Mouse (Mus musculus) gastrocnemius, postnatal 36 days (tissue): ENCODE data around the gene Pabpn1. TPM values are rescaled to one million over a fixed set of nuclear protein-coding genes. Genes with fewer than 3 reads are reported as not detected.

Experiments
- DNase-seq, 2 experiments: peaks; one replicate each; pipeline ENCODE4 v3.0.0; 2022
- intact Hi-C: fragments of 180-260 bp; cut with DNase I; formaldehyde crosslinking; loops from one replicate; pipeline ENCODE4 v1.15.1; 2025
- long read RNA-seq, 2 experiments: library from polyadenylated mRNA; stranded (forward); transcript quantifications; one replicate each; pipeline ENCODE4 v2.0.0; 2021
- total RNA-seq, 2 experiments: library from RNA; stranded (reverse); gene quantifications; 2 replicates each; pipeline ENCODE4 v1.2.3; 2021

Gene Pabpn1
- total RNA-seq = 10 to 100 TPM; 51.0 to 53.2 TPM
- long read RNA-seq, experiment 1, transcript Pabpn1-201 (7 exons, 1,030 nt) = major isoform, 6 of 27 reads
- long read RNA-seq, experiment 1, partial matches to known transcripts = 3 of 27 reads
- long read RNA-seq, experiment 1, other reads (novel, unspliced or antisense) = 17 of 27 reads
- long read RNA-seq, experiment 2, transcript Pabpn1-201 (7 exons, 1,030 nt) = major isoform, 13 of 47 reads
- long read RNA-seq, experiment 2, partial matches to known transcripts = 12 of 47 reads
- long read RNA-seq, experiment 2, other reads (novel, unspliced or antisense) = 22 of 47 reads

DNA sequence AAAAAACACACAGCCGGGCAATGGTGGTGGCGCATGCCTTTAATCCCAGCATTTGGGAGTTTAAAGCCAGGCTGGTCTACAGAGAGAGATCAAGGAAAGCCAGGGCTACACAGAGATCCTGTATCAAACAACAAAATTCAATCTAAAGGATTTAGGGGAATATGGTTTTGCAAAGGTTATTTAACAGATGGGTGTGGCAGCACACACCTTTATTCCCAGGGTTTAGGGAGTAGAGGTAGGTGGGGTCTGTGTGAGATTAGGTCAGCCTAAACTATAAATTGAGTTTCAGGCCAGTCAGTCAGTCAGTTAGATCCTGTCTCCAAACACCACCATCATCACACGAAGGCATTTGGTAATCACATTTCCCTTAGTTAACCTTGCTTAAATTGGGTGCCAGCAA is at the start of gene Pabpn1:
Pabpn1 (plus strand) TSS at position 301 of the 400 bp plus-strand sequence.
- intact Hi-C loops = loop anchor here (5.0 kb wide), 1 partner anchor 200 kb away; the partner anchor contains the start of genes Thtpa and Zfhx2
- DNase-seq = no peak

DNA sequence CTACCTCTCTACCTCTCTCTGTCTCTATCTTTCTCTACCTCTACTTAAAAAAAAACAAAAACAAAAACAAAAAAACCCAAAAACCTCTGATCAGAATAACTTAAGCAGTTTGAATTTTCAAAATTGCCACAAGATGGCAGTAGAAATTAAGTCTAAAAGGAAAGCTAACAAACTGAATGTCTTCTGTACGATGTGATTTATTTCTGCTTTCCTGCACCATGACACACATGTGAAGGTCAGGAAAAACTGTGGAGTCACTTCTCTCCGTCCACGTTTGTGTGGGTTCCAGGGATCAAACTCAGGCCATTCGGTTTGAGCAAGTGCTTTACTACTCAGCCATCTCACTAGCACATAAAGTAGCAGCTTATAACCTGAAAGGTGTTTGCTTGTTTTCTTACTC is 48.8 kb upstream of the Pabpn1 start:
- intact Hi-C loops = loop anchor here (2.0 to 10.0 kb wide), 2 partner anchors 95 to 161 kb away; no protein-coding TSS in a partner anchor
- DNase-seq = no peak

DNA sequence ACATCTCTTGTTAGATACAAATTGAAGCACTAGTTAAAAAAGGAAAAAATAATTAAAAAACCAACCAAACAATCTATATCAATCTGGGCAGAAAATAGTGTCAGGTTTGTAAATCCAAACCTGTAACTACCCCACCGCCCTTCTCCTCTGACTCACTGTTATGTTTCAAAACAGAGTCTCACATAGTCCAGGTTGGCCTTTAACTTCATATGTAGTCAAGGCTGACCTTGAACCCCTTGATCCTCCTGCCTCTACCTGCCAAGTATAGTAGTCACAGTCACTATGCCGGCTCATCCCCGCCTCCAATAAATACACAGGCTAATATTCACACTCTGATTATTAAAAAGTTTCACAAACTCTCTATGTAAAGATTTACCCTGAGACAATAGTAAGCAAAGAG is 36.6 kb upstream of the Pabpn1 start:
- DNase-seq = no peak
- intact Hi-C loops = no loop called here

DNA sequence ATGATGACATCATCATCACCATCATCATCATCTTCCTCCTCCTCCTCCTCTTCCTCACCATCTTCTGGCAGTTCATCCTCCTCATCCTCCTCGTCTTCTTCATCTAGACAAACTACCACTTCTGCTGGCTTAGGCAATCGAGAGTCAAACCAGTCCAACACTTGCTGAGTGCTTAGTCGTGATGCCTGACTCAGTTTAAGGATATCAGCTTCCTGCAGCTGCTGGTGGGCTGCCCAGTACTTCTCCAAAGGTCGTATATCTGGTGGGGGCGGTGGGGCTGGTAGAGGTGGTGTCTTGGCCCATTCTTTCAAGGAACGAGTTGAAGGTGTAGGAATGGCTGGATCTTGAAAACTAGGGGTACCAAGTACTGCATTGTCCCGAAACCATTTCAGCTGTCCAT is 35.6 kb upstream of the Pabpn1 start:
- no peak for DNase-seq
- intact Hi-C loops = no loop called here

DNA sequence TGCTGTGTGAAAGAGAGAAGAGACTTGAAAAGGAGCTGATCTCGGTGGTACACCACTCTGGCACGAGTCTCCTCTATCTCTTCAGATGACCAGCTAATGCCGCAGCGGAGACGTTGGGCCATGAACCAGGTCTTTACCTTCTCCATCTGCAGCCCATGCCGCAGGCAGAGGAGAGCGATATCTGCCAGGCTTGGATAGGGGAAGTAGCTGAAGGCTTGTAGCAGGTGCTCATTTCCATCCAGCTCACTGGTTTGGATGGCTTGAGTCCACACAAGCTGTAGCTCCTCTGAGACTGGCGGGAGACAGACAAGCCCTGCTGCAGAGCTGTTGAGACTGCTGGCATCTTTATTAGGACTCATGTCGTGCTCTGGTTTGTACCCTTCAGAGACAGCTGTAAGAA is 34.4 kb upstream of the Pabpn1 start:
- intact Hi-C loops = no loop called here
- no peak for DNase-seq

DNA sequence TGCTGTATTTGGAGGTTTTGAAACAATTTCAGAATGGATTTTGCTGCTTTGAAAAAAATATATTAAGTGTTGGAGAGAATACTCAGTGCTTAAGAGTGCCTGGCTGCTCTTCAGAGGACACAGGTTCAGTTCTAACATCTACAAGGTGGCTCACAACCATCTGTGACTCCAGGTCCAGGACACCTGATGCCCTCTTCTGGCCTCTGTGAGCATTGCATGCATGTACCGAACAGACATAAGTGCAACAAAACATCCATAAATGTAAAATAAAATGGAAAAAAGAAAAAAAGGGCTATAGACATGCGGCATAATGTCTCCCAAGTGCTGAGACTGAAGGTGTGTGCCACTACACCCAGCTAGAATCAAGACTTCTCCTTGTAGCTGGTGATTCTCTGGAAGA is 31.8 kb upstream of the Pabpn1 start:
- peak in 1 of 2 experiments; percentile 39 for DNase-seq
- intact Hi-C loops = loop anchor here (5.0 kb wide), 1 partner anchor 73 kb away; no protein-coding TSS in a partner anchor

DNA sequence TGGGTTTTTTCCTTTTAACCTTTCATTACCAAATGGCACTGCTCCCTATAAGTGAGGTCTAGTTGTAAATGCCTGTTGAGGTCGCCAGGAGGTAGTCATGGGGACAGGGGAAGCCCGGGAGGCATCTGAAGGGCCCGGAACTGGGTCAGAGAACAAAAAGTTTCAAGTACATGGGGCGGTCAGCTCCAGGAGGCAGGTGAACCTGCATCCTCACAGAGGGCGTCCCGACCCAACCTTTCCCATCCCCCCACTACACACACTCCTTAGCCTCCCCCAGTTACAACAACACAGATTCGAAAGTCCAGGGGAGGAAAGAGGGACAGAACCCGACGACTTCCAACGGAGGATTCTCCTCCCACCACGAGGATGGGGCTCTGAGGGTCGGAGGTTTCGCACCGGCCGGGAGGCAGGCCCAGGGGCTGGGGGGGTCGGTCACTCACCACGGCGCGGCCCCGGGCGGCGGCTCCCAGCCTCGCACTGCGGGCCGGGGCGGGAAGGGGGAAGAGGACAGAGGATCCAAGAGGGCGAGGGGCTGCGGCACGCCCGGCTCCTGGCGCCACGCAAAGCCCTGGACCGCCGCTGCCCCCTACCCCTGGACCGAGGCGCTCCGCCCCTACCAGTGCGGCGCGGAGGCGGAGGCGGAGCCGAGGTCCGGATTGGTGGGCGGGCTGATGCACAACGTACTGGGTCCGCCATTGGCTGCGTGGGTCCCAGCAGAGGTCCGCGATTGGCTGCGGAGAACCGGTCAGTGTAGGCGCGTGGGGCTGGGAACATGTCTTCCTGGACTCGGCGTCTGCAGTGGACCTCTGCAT is 28.6 kb upstream of the Pabpn1 start:
- peak; percentile 87 to 90 for DNase-seq
- intact Hi-C loops = loop anchor here (1.0 to 5.0 kb wide), 2 partner anchors 13 to 76 kb away; no protein-coding TSS in a partner anchor

DNA sequence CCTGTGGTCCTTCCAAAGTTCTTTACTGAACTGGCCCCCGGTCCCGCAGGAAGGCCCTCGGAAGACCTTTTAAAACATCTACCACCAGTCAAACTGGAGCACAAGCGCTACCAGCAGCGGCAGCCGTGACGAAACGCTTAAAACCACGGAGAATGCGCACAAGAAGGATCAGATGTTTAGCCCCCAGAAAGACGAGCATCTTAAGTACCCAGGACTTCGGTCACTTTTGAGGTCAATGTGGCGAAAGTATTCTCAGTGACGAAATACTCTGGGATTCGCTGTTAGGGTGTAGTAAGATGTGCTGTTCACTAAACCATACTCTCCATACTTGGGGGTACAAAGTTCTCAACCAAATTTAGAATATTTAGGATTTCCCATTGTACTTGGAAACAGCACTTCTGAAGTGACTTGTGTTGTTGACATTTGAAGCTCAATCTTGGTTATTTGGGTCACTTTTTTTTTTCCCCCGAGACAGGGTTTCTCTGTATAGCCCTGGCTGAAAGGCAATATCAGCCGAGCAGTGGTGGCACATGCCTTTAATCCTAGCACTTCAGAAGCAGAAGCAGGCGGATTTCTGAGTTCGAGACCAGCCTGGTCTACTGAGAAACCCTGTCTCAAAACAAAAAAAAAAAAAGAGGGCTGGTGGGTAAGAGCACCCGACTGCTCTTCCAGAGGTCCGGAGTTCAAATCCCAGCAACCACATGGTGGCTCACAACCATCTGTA is 27.8 kb upstream of the Pabpn1 start:
- DNase-seq = no peak
- intact Hi-C loops = loop anchor here (1.0 to 5.0 kb wide), 2 partner anchors 12 to 77 kb away; no protein-coding TSS in a partner anchor

DNA sequence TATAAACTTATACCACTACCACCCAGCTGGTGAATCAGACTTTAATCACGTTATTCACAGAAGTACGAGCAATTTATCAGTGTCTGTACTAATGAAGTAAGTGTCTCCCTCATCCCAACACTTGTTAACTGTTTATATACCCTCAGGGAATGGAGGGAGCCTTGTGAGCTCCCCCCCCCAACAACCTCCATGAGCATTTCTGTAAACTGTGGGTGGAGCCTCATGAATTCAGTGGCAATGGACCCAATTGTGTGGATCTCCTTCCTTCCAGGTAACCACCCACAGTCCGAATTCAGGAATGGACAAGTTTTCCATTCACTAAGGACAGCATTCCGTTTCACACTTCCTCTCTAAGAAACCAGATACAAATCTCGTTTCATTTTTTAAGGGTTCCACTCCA is 26.7 kb upstream of the Pabpn1 start:
- intact Hi-C loops = no loop called here

DNA sequence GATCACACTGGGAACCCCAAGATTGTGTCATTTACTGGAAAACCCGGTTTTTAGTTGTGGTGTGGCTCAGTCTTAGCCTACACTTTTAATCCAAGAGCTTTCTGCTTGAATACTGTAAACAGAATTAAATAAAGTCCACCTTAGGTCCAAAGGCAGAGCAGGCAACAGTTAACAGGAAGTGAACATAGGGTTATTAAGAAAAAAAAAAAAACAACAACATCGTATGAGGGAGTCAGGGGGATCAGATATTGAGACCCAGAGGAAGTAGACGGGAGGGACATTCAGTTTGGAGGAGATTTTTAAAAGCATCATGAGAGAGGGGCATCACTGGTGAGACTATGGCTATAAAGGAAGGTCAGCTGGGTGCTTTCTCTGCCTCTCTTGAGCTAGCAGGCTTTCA is 26.0 kb upstream of the Pabpn1 start:
- intact Hi-C loops = no loop called here
- DNase-seq = no peak

More for the DNA sequence above, 26.7 kb upstream of the Pabpn1 start:
- DNase-seq = no peak

DNA sequence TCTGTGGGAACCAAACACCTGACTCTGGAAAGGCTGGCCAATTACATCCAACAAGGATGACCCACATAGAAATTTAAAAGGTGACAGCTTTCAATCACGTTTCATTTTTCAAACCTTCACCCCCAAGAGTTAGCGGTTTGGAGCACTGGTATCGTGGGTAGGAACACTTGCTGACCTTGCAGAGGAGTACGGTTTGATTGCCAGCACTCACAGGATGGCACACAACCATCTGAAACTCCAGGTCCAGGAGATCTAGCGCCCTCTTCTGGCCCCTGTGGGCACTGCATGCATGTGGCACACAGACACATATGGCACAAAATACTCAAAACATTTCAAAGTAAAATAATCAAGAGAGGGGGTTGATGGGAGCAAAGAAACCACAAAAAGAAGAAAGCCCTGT is 25.4 kb upstream of the Pabpn1 start:
- no peak for DNase-seq
- intact Hi-C loops = no loop called here

DNA sequence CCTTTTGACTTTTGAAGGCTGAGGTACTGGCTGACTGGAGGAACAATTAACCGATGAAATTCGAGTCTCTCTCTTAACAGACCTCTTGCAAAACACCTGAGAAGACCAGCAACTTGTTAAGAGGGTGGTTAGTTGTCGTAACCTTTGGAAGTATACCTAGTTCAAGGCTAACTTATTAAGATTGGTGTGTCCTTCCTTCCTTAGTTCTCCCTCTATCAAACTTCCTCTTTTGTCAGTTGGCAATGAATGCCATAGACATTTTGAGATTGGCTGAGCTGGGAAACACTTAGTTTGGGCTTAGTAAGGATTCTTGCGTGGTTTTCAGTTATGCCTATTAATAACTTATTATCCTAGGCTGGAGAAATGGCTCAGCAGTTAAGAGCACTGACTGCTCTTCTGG is 24.3 kb upstream of the Pabpn1 start:
- no peak for DNase-seq
- intact Hi-C loops = no loop called here

DNA sequence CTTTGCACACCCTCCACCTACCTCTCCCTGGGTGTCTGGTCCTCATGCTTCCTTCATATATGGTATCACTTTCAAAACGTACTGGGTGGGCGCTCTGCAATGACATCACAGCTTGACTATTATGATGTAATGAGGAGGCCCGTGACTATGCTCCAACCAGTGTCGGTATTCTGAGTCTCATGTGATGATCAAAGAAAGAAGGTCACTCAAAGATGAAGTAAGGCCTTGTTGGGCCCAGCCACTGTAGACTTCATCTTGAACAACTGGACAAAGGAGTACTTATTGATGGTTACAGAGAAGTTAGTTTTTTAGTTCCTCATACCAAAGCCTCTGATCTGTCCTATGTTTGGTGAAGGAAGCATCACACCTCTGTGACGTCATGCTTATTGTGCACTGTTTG is 21.4 kb upstream of the Pabpn1 start, which contains the start of gene Homez:
Homez (minus strand) TSS at position 101 of the 400 bp plus-strand sequence.
- intact Hi-C loops = no loop called here
- no peak for DNase-seq

DNA sequence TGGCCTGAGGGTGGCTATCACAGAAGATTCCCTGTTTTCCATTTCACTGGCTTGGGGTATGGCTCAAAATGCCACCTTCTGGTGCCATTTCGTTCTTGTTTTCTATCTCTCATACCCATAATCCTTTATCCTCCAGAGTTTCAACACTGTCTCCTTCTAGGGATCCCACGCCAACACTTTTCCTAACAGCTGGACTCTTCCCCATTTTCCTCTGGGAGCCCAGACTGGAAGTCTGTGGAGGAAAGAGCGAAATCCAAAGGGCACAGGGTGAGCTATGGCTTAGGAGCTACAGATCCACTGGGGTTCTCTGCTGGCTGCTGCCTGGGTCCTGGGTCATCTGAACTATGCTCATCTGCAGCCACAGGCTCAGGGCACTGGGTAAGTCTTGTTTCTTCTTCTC is 18.1 kb upstream of the Pabpn1 start:
- intact Hi-C loops = no loop called here
- DNase-seq = no peak

DNA sequence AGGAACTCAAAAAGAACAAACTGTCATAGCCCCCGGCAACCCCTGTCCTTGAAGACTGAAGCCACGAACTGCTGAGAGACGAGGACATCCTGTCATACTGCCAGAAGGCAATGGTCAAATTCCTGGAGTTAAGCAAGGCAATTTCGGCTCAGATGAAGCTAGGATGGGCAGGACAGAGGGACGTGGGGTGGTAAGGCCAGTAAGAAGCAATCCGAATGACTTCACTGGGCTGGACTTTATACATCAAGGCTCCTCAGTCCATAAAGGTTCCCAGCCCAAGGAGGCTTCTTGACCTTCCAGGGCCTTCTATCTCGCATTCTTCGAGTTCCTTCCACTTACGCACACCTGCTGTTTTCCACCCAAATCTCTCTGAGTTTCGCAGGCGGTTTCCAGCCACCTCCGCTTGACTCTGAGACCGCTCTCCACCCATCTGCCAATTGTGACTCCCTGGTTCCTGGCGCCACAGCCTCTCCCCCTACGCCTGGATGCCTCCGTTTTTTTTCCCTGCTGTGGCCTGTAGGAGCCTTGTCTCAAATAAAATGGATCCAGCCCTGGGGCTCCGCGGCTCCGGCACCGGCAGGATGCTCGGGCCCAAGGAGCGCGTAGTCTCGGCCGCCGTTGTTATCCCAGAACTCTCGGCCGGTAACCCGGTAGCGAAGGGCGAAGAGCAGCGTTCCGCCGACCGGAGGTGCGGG is 16.3 kb upstream of the Pabpn1 start:
- DNase-seq = peak in 1 of 2 experiments; percentile 19
- intact Hi-C loops = loop anchor here (1.0 kb wide), 1 partner anchor 12 kb away; no protein-coding TSS in a partner anchor

DNA sequence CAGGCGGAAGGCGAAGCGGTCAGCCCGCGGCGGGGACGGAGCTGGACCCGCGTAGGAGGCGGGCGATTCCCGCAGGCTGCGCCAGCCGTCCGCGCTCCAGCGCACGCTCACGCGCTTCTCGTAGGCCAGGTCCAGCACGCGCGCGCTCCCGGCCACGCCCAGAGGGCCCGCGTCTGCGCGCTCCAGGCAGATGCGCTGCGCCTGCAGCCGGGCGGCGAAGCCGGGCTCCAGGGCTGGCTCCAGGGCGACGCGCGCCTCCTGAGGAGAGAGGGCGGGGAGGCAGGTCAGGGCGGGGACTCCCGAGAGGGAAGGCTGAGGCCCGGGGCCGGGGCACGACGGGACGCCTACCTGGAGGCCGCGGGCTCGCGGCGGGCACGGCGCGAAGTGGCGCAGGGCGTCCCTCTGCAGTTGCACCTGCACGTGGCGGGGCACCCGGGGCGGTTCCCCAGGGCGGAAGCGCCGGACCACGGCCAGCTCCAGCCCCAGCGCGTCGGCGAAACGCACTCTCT is 15.7 kb upstream of the Pabpn1 start:
- intact Hi-C loops = loop anchor here (1.0 kb wide), 1 partner anchor 12 kb away; no protein-coding TSS in a partner anchor
- peak; percentile 82 to 83 for DNase-seq

DNA sequence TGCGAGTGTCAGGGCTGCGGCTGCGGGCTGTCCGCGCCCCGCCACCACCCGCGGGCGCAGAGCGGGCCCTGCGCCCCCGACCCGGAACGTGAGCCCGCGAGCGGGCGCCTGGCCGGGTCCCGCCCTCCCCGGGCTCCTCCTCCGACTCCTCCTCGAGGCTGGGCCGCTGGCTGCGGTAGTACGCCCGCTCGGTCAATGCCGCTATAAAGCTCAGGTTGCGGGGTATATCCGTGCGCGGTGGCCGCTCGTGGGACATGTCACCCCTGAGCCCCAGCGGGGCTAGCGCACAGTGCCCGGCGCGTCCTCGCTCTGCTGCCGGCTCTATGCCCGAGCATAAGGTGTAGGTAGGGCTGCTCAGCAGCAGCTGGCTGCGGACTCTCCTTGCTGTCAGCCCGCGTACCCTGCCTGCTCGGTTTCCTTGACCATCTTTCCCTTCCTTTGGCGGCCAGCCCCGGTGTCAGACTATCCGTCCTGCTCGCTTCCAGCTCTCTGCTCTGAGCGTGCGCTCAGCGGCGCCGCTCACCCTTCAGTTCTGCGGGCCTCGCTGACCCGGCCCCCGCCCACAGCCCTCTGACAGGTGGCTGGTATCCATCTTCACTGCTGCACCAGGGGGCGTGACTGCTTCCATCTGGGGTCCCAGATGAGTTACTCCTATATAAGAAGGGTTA is 15.1 kb upstream of the Pabpn1 start, which contains the start of gene Ppp1r3e:
Ppp1r3e (minus strand) TSS at position 503 of the 668 bp plus-strand sequence.
- intact Hi-C loops = no loop called here
- DNase-seq = peak; percentile 53 to 66

DNA sequence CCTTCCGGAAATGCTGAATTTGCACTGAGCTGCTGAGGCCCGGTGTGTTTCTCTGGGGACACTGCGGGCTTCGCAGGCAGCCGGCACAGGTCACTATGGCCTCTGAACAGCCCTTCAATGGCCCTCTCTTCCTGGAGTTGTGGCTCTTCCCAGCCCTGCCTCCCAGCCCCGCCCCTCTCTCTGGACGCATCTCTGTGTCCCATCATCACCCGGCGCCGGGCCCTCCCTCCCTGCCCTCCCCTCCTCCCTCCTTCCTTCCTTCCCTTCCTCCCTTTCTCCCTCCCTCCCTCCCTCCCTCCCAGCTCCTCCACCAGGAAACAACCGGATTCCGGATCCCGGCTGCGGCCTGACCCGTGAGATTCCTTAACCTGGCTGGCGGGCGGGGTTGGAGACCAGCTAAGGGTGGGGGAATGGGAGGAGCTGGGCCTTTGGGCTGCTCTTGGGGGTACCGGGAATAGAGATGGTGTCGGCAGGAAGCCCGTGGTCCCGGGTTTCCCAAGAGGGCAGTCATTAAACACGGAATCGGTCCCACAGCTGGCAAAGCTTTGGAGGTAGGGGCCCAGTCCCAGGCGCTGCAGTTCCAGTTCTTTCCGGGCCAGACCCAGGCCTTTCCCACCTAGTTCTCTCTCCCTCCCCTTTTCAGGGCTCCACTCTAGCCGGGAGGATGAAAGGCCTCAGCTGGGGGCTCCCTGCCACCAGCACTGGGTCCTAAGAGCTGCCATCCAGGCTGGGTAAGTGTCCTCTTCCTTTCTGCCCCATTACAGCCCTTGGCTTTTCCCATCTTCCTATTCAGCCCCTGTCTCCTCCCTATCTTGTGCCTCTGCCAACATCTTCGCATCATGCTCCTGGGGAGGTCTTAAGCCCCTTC is 8.9 kb upstream of the Pabpn1 start, which contains the start of the genes Bcl2l2 and Gm20521:
Bcl2l2 (plus strand) TSS at position 224 of the 868 bp plus-strand sequence.
Gm20521 (plus strand) TSS at position 288 of the 868 bp plus-strand sequence.
- DNase-seq = peak; percentile 69 to 84
- intact Hi-C loops = no loop called here
